Mouse (Mus musculus): ENCODE measurements around the gene Kmt2c.
"Not testable (repeated sequence)": the region's sequence is repeated elsewhere in the genome, so short reads cannot be mapped to it uniquely, and the experiment has no call there.

Gene Kmt2c

GRCm38 (mm10) chr5:25368420-25368819 is 130.2 kb downstream of the Kmt2c start:
- DNase-seq (ENCODE audit: low spot score): no peak

GRCm38 (mm10) chr5:25367126-25367525 is 131.5 kb downstream of the Kmt2c start:
- DNase-seq (ENCODE audit: low spot score): no peak

- DNase-seq (ENCODE audit: low spot score): no peak
Measured at GRCm38 (mm10) chr5:25353509-25353908, 145.1 kb downstream of the Kmt2c start.

GRCm38 (mm10) chr5:25331322-25331721 is 167.3 kb downstream of the Kmt2c start:
- no peak for DNase-seq (ENCODE audit: low spot score)

GRCm38 (mm10) chr5:25313881-25314280 is 184.7 kb downstream of the Kmt2c start:
- no peak for DNase-seq (ENCODE audit: low spot score)

GRCm38 (mm10) chr5:25310226-25310625 is 188.4 kb downstream of the Kmt2c start:
- DNase-seq (ENCODE audit: low spot score): no peak

GRCm38 (mm10) chr5:25296830-25297229 is 201.8 kb downstream of the Kmt2c start:
- DNase-seq (ENCODE audit: low spot score): no peak

- DNase-seq (ENCODE audit: low spot score): no peak
Measured at GRCm38 (mm10) chr5:25283988-25284387, 214.6 kb downstream of the Kmt2c start.

GRCm38 (mm10) chr5:25276365-25276764 is 222.2 kb downstream of the Kmt2c start:
- no peak for DNase-seq (ENCODE audit: low spot score)

- DNase-seq (ENCODE audit: low spot score): no peak
Measured at GRCm38 (mm10) chr5:25275629-25276028, 223.0 kb downstream of the Kmt2c start.

GRCm38 (mm10) chr5:25268258-25268888 is 230.2 kb downstream of the Kmt2c start:
- no peak for DNase-seq (ENCODE audit: low spot score)

GRCm38 (mm10) chr5:25262266-25262665 is 236.3 kb downstream of the Kmt2c start:
- DNase-seq (ENCODE audit: low spot score): no peak

GRCm38 (mm10) chr5:25261452-25261851 is 237.1 kb downstream of the Kmt2c start:
- no peak for DNase-seq (ENCODE audit: low spot score)

- no peak for DNase-seq (ENCODE audit: low spot score)
Measured at GRCm38 (mm10) chr5:25256686-25257085, 241.9 kb downstream of the Kmt2c start.

GRCm38 (mm10) chr5:25254491-25254890 is 244.1 kb downstream of the Kmt2c start:
- no peak for DNase-seq (ENCODE audit: low spot score)

GRCm38 (mm10) chr5:25252825-25253544 is 245.6 kb downstream of the Kmt2c start:
- DNase-seq (ENCODE audit: low spot score): no peak

- no peak for DNase-seq (ENCODE audit: low spot score)
Measured at GRCm38 (mm10) chr5:25252423-25252822, 246.2 kb downstream of the Kmt2c start.

GRCm38 (mm10) chr5:25247036-25247435 is 251.5 kb downstream of the Kmt2c start:
- no peak for DNase-seq (ENCODE audit: low spot score)

- no peak for DNase-seq (ENCODE audit: low spot score)
Measured at GRCm38 (mm10) chr5:25246473-25246865, 252.1 kb downstream of the Kmt2c start.

- no peak for DNase-seq (ENCODE audit: low spot score)
Measured at GRCm38 (mm10) chr5:25245806-25246472, 252.6 kb downstream of the Kmt2c start.

GRCm38 (mm10) chr5:25243101-25243500 is 255.5 kb downstream of the Kmt2c start:
- no peak for DNase-seq (ENCODE audit: low spot score)

GRCm38 (mm10) chr5:25224377-25224776 is 274.2 kb downstream of the Kmt2c start:
- not testable (repeated sequence) for DNase-seq (ENCODE audit: low spot score)
